Mouse (Mus musculus) MN1 (cell line): Measurements from ENCODE around the gene Izumo4.
A peak's percentile ranks its signal among the peaks of the same experiment; 100 is the strongest.

Experiments
- DNase-seq: peaks from one replicate; pipeline ENCODE4 v3.0.0-alpha.2; 2016; ENCODE audit warnings: low spot score

The Izumo4 gene

GRCm38 (mm10) chr10:80687850-80688249 lies 14.1 kb upstream of the Izumo4 start:
- peak; percentile 74 for DNase-seq

GRCm38 (mm10) chr10:80692249-80693165 lies 9.5 kb upstream of the Izumo4 start:
- no peak for DNase-seq

GRCm38 (mm10) chr10:80693401-80694045 lies 8.5 kb upstream of the Izumo4 start:
- DNase-seq: no peak

GRCm38 (mm10) chr10:80694159-80694938 lies 7.6 kb upstream of the Izumo4 start:
- DNase-seq: no peak

- DNase-seq: no peak
These were observed 6.8 kb upstream of the Izumo4 start for GRCm38 (mm10) chr10:80695186-80695585.

- DNase-seq: no peak
These were observed 6.0 kb upstream of the Izumo4 start for GRCm38 (mm10) chr10:80695801-80696501.

- no peak for DNase-seq
These were observed 5.2 kb upstream of the Izumo4 start for GRCm38 (mm10) chr10:80696502-80697392.

GRCm38 (mm10) chr10:80697393-80697787 lies 4.6 kb upstream of the Izumo4 start:
- DNase-seq: no peak

GRCm38 (mm10) chr10:80697812-80698211 lies 4.2 kb upstream of the Izumo4 start:
- DNase-seq: no peak

GRCm38 (mm10) chr10:80698605-80699004 lies 3.4 kb upstream of the Izumo4 start:
- DNase-seq: no peak

GRCm38 (mm10) chr10:80700038-80700504 lies 1.9 kb upstream of the Izumo4 start:
- DNase-seq: no peak

- DNase-seq: peak; percentile 14
These were observed 1.3 kb upstream of the Izumo4 start for GRCm38 (mm10) chr10:80700732-80701131.

- peak; percentile 97 for DNase-seq
These were observed 779 bp downstream of the Izumo4 start for GRCm38 (mm10) chr10:80702536-80703390.

GRCm38 (mm10) chr10:80703643-80704042 lies 1.7 kb downstream of the Izumo4 start:
- DNase-seq: no peak

- DNase-seq: no peak
These were observed 2.4 kb downstream of the Izumo4 start for GRCm38 (mm10) chr10:80704418-80704817.

- DNase-seq: no peak
These were observed 3.0 kb downstream of the Izumo4 start for GRCm38 (mm10) chr10:80705033-80705432.

- DNase-seq: no peak
These were observed 3.5 kb downstream of the Izumo4 start for GRCm38 (mm10) chr10:80705479-80705878.

GRCm38 (mm10) chr10:80710834-80711233 lies 8.8 kb downstream of the Izumo4 start:
- DNase-seq: no peak

- DNase-seq: peak; percentile 44
These were observed 15.3 kb downstream of the Izumo4 start for GRCm38 (mm10) chr10:80717281-80717680.
